Mouse (Mus musculus) heart, postnatal 0 days (tissue): Measurements from ENCODE around the gene Gm1043.

ENCODE experiments used
- CTCF ChIP-seq: IDR thresholded peaks from 2 replicates; pipeline ENCODE4 v1.5.1; 2016; ENCODE audit warnings: antibody characterized with exemption, control low read depth, low read depth
- EP300 ChIP-seq: IDR thresholded peaks from 2 replicates; pipeline ENCODE4 v1.6.1; 2016; ENCODE audit warnings: antibody characterized with exemption, low read depth

DNA sequence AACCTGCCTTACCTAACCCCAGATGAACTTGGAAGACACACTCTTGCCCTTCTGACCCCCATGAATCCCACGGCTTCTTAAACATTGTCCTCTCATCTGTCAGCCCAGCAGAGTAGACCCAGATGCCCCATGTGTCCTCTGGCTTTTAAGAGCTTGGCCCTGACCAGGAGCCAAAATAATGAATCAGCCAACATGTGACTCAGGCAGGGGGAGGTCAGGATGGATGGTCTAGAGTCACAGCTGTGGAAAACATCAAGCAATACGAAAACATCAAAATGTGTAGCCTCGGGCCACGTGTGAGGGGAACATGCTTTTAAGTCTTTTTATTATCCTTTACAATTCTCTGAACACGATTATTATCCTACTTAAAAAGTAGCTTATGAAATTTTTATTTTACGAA lies 178.6 kb downstream of the Gm1043 start:
- no peak for TF ChIP-seq CTCF
- no peak for TF ChIP-seq EP300
